Mouse (Mus musculus) adrenal gland, adult (tissue): Measurements from ENCODE around the gene Zfp518a.

Source experiments
- DNase-seq, 2 experiments: peaks; one replicate each; pipeline ENCODE4 v3.0.0; 2022 to 2023; ENCODE audit warnings: low spot score in 1 of 2; ENCODE audit not compliant: inconsistent age in 2 of 2

Gene Zfp518a

GRCm38 (mm10) chr19:40894519-40895392 lies at the start of gene Zfp518a:
TSS of gene Zfp518a (plus strand) at chr19:40894705.
- DNase-seq = peak; percentile 90 to 98

GRCm38 (mm10) chr19:40844731-40845130 lies 49.8 kb upstream of the Zfp518a start:
- DNase-seq = peak in 1 of 2 experiments; percentile 19

GRCm38 (mm10) chr19:40849391-40849790 lies 45.1 kb upstream of the Zfp518a start:
- DNase-seq = no peak

GRCm38 (mm10) chr19:40859555-40859954 lies 35.0 kb upstream of the Zfp518a start:
- DNase-seq = peak in 1 of 2 experiments; percentile 46

GRCm38 (mm10) chr19:40868284-40868683 lies 26.2 kb upstream of the Zfp518a start:
- no peak for DNase-seq

GRCm38 (mm10) chr19:40869425-40870105 lies 24.9 kb upstream of the Zfp518a start:
- no peak for DNase-seq

- peak; percentile 86 to 94 for DNase-seq
These were observed 21.4 kb upstream of the Zfp518a start for GRCm38 (mm10) chr19:40872955-40873665.

- no peak for DNase-seq
These were observed 12.8 kb upstream of the Zfp518a start for GRCm38 (mm10) chr19:40881700-40882099.

- DNase-seq = no peak
These were observed 5.6 kb upstream of the Zfp518a start for GRCm38 (mm10) chr19:40888887-40889286.

GRCm38 (mm10) chr19:40894071-40894506 lies 416 bp upstream of the Zfp518a start:
- DNase-seq = no peak

GRCm38 (mm10) chr19:40895393-40895703 lies 843 bp downstream of the Zfp518a start:
- DNase-seq = no peak

- no peak for DNase-seq
These were observed 37.3 kb downstream of the Zfp518a start for GRCm38 (mm10) chr19:40931581-40932369.

GRCm38 (mm10) chr19:40935376-40935775 lies 40.9 kb downstream of the Zfp518a start:
- no peak for DNase-seq

GRCm38 (mm10) chr19:40936038-40936437 lies 41.5 kb downstream of the Zfp518a start:
- no peak for DNase-seq

- DNase-seq = no peak
These were observed 49.0 kb downstream of the Zfp518a start for GRCm38 (mm10) chr19:40943552-40943951.

- DNase-seq = no peak
These were observed 52.6 kb downstream of the Zfp518a start for GRCm38 (mm10) chr19:40946937-40947577.

GRCm38 (mm10) chr19:40958981-40959380 lies 64.5 kb downstream of the Zfp518a start:
- no peak for DNase-seq

GRCm38 (mm10) chr19:40962988-40963387 lies 68.5 kb downstream of the Zfp518a start:
- peak; percentile 47 to 75 for DNase-seq

GRCm38 (mm10) chr19:40964367-40964891 lies 69.9 kb downstream of the Zfp518a start:
- DNase-seq = no peak
